Mouse (Mus musculus) v-Abl transformed pro-B cells (cell line): ENCODE measurements around the gene Akr1c19.
"Not testable (repeated sequence)": the region's sequence is repeated elsewhere in the genome, so short reads cannot be mapped to it uniquely, and the experiment has no call there.

Experiments
- in situ Hi-C, 2 experiments: fragments of 400-800 bp; cut with MboI; formaldehyde crosslinking; loops; one replicate each; pipeline ENCODE4 v1.15.1; 2025; ENCODE audit not compliant: unreplicated experiment in 2 of 2

Gene Akr1c19

DNA sequence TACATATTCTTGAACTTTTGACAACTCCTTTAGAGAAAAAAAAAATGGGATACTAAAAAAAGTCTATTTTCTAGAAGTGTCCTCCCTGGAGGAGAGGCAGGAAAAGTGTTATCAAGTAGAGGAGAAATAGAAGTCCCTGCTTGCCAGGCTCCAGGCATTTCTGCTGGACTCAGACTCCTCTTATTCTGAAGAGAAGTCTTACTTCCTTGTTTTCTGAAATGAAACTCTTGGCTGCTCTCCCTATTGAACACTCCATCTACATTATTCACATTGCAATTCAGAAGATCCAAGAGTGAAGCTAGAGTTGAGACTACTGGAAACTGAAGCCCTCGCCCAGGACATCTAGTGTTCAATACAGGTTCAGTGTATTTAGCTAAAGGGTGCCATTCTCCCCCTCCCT is at the start of gene Akr1c19:
TSS of gene Akr1c19 (plus strand) at position 260 of the 400 bp plus-strand sequence.
- in situ Hi-C loops, result no loop called here

DNA sequence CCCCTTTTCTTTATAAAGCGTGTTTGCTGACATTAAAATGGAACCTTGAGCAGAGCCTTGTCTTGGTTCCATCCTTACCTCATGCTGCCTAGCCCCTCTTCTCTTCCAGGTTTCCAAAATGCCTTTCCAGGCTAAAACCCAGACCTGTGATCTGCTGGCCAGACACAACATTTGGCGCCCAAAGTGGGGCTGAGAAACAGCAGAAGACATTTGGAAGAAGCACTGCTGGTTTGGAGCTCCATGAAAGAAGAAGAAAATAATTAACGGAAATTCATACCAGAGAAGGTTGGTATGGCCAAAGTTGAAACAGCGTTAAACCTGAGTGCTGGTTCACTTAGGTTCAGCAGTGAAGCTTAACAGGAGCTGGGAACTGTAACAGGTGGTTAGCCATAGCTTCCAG is 47.2 kb upstream of the Akr1c19 start:
- in situ Hi-C loops, result not testable (repeated sequence)

DNA sequence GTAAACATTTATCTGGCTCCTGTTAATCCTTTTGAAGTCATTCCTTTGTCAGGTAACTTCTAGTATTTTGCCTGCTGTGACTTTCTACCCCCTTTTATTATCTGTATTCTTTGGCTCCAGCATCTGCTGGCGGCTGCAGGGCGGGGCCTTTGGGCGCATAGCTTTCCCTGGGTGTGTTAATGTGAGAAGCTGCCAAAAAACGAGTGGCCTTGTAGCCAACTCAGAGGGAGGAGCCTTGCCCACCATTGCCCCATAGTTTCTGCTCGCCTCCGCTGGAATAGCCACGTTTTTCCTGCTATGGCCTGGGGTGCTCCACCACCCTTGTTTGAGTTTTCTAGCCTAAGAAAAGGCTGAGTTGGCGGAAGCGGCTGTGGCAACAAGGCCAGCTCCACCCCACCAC is 45.4 kb upstream of the Akr1c19 start:
- in situ Hi-C loops, result no loop called here

DNA sequence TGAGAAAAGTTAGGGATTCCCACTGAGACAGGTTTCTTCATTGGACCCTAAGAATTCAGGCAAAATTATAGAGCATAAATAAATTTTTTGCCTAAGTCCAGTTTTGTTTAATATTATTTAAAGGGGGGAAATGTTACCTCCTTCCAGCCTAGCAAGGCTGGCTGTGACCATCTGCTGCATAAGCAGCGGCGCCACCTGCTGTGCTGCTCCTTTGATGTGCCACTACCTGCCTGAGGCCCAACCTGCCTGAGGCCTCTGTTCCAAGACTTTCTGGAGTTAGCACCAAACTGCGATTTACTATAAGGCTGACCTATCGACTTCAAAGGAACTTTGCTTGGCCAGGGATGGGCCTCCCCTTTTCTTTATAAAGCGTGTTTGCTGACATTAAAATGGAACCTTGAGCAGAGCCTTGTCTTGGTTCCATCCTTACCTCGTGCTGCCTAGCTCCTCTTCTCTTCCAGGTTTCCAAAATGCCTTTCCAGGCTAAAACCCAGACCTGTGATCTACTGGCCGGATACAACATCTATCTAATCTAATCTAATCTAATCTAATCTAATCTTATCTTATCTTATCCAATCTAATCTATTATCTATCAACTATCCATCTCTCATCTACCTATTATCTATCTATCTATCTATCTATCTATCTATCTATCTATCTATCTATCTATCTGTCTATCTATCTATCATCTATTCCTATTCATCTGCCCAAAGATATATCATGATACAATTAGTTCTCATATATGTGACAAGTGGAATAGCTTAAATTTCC is 41.7 kb upstream of the Akr1c19 start:
- in situ Hi-C loops, result not testable (repeated sequence)

DNA sequence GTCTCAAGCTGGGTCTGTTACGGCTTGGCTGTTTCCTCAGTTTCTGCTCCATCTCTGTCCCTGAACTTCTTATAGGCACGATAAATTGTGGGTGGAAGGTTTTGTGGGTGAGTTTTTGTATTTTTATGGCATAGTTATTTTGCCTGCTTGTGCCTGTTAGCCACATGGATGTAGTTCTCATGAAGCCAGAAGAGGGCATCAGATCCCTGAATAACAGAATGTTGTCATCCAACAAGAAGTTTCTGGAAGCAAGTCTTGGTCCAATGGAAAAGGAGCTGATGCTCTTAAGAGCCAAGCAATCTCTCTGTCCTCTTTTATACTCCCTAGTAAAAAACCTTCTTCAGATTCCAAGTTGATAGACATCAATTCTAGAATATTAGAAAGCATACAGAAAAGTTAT is 40.3 kb upstream of the Akr1c19 start:
- in situ Hi-C loops, result no loop called here

DNA sequence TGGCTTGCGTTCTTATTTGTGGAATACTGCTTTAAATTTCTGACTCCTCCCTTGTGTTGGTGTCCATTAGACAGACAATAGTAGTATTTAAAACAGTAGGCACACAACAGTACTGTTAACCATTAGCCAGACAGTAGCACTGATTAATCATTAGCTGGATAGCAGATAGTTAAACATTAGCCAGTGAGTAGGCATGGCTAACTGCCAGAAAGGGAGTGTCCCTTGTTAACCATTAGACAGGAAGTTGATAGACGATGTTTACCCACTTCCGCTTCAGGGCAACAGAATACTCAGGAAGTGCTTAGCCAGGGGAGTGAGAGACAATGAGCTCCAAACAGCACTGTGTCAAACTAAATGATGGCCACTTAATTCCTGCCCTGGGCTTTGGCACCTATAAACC is 37.6 kb upstream of the Akr1c19 start, which contains the start of gene Akr1c13:
TSS of gene Akr1c13 (plus strand) at position 247 of the 400 bp plus-strand sequence.
- in situ Hi-C loops, result no loop called here

DNA sequence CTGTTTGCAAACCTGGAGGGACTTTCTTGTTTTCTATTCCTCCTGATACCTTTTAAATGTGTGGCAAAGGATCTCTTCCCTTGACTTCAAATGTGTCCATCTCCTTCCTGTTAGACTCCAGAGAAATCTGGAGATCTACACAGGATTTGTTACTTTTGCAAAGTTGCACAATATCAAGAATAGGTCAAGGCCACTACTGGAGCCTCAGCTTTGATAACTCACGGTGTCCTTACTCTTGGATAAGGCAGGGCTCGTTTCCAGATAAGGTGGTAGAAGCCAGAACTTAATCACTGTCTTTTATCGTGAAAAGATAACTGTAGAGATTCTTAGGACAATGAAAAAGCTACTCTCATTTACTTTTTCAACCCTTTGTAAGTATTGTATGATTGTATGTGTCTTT is 36.0 kb upstream of the Akr1c19 start:
- in situ Hi-C loops, result no loop called here

DNA sequence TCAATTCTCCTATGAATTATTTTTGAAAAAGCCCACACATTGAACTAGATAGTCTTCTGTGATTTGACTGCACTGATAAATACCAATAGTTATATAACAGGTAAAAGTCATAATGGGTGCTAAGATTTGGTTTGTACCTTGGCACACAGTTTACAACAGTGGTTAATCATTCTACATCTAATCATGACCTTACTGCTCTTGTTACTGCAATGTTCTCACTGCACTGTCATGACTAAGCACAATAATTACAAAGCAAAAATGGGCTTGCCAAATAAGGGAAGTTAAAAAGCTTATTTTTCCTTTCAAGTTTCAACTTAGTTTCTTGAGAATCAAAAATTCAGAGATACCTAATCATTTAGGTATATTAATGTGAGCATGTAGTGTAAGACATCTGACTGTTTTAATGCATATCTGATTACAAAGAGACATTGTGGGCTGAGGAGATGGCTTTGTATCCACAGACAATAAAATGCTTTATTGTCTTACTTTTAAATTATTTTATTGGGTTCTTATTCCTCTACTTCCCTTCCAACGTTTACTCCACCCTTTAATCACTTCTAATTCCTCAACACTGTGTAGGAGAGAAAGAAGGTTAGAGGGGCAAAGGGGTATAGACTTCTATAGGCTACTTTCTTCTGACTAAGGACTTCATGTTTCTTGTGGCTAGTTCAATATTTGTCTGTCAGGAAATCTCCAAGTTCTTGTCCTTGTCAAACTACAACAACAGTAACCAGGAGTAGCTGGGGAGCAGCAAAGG is 22.2 kb upstream of the Akr1c19 start:
- in situ Hi-C loops, result no loop called here

DNA sequence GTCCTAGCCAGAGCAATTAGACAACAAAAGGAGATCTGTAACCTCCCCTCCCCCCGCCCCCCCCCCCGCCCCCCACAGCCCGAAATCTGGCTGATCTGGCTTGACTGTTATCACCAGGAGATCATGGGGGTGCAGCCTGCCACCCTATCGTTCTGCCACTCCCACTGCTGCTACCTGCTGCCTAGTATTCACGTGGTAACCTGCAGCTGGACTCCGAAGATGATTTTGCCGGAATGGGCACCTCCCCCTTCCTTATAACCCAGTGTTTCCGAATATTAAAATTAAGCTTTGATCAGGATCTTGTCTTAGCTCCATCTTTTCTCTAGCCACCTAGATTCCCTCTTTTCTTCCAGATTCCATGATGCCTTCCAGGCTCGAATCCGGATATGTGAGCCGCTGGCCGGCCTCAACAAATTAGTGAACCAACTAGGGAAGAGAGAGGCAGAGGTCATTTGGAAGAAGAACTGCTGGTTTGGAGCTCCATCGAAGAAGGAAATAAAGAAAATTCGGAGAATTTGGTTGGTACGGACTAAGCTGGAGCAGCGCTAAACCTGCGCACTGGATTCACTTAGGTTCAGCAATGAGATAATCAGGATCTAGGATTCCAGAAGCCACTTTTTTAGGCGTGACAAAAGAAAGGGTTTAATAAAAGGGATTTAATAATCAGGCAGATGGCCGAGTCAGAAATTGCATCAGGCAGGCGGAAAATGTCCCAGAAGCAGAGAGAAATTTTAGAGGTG is 16.8 kb upstream of the Akr1c19 start:
- in situ Hi-C loops, result no loop called here

DNA sequence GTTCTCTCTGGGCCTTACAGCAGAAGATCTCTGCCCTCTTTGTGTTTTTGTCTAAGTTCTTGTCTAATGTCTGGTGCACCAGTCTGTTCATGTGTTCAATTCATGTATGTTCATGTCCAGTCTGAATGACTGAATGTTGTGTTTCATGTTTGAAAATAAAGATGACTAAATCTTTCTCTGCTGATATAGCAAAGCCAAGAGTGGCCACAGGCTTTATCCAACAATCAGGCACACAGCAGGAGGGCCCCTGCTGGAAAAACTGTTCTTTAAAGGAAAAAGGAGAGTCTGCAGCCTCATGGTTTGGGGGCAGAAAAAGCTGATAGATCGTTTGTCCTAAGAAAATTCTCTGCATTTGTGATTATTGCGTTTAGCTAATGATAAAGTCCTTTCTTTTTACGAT is 16.2 kb upstream of the Akr1c19 start:
- in situ Hi-C loops, result no loop called here

DNA sequence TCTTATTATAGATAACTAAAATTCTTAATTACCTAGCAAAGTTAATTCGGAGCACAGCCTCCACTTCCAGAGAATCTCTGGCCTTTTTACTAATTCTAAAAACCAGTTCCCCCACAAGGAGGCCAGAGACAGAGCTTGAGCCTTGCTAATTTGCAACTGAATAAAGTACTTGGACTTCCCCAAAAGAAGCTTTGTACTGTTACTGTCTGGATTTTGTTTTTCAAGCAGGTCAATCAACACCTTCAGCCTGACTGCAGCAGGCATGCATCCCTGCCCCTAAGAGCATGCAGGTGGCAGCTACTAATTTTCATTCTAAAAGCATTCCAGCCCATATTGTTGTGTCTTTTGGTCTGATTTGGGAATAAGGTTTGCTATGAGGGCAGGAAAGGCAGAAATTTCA is 13.0 kb upstream of the Akr1c19 start:
- in situ Hi-C loops, result not testable (repeated sequence)

DNA sequence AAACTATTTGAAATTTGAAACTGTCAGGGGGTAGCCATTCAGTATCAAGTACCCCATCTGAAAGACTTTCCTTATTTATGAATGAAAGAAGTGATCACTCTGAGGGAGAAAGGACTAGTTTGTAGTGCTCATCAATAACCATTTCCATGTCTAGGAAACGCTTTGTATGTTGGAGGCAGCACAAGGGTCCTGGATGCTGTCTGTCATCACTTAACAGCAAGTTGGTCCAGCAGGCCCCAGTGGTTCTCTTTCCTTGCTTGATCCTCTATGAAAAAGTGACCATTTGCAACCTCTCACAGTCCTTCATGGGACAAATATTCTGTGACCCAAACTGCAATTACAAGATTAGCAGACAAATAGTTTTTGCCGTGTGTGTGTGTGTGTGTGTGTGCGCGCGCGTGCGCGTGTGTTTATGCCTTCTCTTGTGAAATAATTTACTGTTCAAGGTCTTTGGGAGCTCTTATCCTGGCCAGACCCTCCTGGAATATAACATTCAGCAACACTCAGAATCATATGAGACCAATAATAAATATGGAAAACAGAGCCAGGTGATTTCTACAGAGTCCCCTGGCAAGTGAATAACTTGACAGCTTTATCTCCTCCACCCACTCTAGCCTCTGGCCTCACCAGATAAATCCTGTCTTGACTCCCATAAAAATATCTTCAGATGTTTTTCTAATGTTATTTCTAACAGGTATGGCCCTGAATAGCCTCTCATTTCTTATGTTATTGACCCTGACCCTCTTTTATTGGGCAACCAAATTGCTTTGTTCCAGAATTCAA is 2.5 kb downstream of the Akr1c19 start:
- in situ Hi-C loops, result no loop called here

DNA sequence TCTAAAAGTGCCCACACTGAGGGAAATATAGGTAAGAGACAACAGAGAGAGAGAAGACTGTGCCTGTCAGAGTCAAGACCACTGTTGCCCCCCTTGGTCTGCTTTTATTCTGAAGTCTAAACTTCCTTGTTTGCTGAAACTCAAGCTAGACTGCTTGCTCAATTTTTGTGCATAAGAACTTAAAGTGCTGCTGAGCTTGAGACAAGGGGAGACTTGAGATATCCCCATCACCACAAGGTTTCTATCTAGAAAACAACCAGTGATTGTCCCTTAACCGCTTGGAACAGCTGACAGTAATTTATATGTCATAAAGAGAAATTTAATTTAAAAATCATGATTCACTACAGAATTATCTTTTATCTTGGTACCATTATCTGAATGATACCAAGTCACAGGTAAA is 4.6 kb downstream of the Akr1c19 start:
- in situ Hi-C loops, result no loop called here

DNA sequence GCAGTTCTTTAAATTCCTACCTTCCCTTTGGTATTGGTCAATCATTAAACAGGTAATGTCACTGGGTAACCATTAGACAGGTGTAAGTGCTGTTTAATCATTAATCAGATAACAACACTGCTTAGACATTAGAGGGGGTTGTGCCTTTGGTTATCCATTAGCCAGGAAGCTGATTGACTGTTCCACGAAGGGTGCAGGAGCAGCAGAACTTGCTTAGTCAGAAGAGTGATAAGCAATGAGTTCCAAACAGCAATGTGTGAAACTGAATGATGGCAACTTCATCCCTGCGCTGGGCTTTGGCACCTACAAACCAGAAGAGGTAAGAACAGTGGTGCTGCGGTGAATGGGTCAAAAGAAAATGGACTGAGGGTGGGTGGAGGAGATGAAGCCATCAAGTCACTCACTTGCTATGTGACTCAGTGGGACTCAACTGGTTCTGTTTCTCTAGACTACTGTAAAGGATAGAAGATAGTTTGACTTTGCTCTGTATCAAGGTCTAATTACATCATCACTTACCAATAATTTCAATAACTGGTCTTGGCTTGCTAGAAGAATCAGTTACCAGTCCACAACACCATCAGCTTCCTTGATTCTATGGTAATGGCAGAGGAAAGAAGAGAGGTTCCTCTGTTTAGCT is 5.2 kb downstream of the Akr1c19 start:
- in situ Hi-C loops, result no loop called here

DNA sequence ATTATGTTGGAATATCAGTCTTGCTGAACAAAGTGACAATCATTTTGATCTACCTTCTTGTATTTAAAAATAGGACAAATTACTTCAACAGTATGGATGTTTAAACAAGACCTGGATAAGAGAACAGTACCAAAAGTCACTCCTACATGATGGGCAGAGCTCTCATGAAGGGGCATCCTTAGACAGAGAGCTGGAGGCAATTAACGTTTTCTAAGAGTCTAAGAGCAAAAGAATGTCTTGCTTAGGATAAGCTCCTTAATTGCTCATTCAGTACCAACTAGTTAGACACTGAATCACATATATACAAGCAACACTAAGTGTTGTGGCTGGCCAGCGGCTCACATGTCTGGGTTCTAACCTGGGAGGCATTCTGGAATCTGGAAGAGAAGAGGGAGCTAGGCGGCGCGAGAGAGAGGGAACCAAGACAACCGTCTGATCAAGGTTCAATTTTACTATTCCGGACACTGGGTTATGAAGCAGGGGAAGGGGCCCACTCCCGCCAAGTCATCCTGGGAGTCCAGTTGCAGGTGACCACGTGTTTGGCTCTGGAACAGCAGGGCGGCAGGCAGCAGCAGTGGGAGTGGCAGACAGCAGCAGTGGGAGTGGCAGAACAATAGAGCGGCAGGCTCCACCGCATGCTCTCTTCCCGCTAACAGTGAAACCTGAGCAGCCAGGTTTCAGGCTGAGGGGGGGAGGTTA is 16.5 kb downstream of the Akr1c19 start:
- in situ Hi-C loops, result no loop called here

DNA sequence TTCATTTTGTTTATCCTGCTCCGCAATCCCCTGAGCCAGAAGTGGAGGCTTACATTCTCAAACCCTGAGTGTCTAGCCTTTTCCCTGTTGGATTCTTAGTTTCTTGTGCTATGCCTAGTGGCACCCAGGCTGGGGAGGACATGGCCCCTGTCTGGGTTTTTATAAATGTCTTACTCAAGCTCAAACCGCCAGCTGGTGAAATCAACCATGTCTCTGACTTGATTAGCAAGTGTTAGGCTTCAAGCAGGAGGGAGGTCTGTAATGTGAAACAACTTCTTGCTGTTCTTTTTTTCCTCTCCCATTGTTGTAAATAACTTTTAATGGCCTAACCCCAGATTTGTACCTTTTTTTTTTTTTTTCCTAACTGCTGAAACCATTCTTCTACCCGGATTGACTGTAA is 20.8 kb downstream of the Akr1c19 start:
- in situ Hi-C loops, result no loop called here

DNA sequence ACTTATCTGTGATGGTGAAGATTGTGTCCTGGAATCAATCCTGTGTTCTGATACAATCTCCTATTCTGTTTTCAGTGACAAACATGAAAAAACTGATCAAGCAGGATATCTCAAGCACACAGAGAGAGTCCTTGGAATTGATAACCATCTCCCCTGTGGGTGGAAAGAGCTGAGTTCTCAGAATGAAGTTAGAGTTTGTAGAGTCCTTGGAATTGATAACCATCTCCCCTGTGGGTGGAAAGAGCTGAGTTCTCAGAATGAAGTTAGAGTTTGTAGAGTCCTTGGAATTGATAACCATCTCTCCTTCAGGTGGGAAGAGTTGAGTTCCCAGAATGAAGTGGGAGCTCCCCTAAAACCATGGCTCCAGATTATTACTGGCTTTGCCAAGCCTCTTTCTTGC is 28.4 kb downstream of the Akr1c19 start:
- in situ Hi-C loops, result not testable (repeated sequence)

DNA sequence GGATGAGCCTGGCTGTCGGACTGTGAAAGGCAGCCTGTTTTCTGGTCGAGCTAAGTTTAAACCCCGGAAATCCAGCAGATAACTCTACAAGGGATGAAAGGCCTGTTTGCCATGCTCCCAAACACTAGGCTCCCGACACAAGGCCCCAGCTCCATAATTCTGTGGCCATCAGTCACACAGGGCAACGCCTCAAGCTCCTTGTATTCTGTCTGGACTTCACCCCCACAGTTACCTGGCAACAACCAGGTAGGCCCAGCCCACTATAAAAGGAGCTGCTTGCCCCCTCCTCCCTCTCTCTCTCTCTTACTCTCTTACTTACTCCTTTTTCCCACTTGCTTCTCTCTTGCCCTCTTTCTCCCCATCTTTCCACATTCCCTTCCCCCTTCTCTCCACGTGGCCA is 28.8 kb downstream of the Akr1c19 start:
- in situ Hi-C loops, result no loop called here

DNA sequence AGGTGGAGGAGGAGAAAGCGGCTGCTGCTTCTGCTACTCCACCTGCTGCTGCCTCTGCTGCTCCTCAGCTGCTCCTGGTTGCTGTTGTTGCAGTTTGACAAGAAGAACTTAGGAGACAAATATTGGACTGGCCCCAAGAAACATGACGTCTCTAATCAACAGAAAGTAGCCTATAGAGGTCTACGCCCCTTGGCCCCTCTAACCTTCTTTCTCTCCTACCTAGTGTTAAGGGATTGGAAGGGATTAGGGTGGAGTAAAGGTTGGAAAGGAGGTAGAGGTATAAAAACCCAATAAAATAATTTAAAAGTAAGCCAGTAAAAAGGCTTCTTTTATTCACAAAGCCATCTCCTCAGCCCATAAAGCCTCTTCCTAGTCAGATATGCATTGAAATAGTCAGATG is 36.1 kb downstream of the Akr1c19 start:
- in situ Hi-C loops, result no loop called here

DNA sequence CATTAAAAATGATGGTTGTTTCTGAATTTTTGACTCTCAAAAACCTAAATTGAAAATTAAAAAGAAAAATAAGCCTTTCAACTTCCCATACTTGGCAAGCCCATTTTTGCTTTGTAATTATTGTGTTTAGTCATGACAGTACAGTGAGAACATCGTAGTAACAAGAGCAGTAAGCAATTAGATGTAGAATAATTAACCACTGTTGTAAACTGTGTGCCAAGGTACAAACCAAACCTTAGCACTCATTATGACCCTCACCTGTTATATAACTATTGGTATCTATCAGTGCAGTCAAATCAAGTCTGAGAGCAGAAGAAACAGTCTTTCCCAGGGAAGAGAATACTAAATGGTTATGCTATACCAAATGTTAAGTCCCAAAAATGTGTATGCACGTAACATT is 36.5 kb downstream of the Akr1c19 start:
- in situ Hi-C loops, result no loop called here
